Mouse (Mus musculus) cerebellum, postnatal 10 days (tissue): ENCODE measurements around the gene Ccdc170.
A peak's percentile ranks its signal among the peaks of the same experiment; 100 is the strongest.
"Not testable (repeated sequence)": the region's sequence is repeated elsewhere in the genome, so short reads cannot be mapped to it uniquely, and the experiment has no call there.

Experiments used
- DNase-seq, 2 experiments: peaks; one replicate each; pipeline ENCODE4 v3.0.0; 2021; ENCODE audit warnings: mixed read lengths in 2 of 2

Ccdc170 gene

DNA sequence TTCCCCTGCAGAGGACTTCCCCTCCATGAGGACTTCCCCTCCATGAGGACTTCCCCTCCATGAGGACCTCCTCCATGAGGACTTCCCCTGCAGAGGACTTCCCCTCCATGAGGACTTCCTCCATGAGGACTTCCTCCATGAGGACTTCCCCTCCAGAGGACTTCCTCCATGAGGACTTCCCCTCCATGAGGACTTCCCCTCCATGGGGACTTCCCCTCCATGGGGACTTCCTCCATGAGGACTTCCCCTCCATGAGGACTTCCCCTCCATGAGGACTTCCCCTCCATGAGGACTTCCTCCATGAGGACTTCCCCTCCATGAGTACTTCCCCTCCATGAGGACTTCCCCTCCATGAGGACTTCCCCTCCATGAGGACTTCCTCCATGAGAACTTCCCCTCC is 119.3 kb downstream of the Ccdc170 start:
- not testable (repeated sequence) for DNase-seq

DNA sequence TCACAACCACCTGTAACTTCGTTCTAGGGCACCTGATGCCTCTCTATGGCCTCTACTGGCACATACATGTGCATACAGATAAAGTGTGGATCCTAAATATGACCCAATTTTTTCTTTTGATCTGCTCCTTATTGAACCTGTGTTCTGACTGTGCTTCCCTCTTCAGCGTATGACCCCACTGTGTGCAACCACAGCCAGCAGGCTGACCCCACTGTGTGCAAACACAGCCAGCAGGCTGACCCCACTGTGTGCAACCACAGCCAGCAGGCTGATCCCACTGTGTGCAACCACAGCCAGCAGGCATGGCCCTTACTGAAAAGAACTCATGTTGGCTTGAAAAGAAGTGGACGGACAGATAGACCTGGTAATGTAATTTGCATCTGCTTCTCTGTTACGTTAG is 120.2 kb downstream of the Ccdc170 start:
- no peak for DNase-seq

- DNase-seq = no peak
Observed at GRCm38 (mm10) chr10:4604527-4605209, 122.4 kb downstream of the Ccdc170 start.

DNA sequence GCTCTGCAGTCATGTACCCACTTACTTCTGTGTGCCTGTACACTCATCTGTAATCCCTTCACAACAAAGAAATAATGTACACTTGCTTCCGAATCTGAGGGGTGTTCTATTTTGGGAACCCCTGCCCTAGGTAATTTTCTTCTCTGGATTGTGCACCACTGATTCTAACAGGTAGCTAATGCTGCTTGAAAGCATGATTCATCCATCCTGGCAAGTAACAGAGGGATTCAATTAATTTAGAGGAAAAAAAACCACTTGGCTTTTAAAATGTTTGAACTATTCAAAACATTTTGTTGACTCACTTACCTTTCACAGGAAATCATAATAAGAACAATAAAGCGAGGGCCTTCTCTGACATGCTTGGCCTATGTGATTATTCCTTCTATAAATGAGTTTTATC is 127.9 kb downstream of the Ccdc170 start:
- no peak for DNase-seq

GRCm38 (mm10) chr10:4611386-4612155 is 129.3 kb downstream of the Ccdc170 start, which contains the start of gene Esr1:
TSS of gene Esr1 (plus strand) at chr10:4611593.
- peak in 1 of 2 experiments; percentile 27 for DNase-seq
